Mouse (Mus musculus) thymus, postnatal 4 days (tissue): ENCODE results near the gene Atp1a4.
A peak's percentile ranks its signal among the peaks of the same experiment; 100 is the strongest.

Experiments used
- DNase-seq: peaks from one replicate; pipeline ENCODE4 v3.0.0; 2021

Gene Atp1a4

DNA sequence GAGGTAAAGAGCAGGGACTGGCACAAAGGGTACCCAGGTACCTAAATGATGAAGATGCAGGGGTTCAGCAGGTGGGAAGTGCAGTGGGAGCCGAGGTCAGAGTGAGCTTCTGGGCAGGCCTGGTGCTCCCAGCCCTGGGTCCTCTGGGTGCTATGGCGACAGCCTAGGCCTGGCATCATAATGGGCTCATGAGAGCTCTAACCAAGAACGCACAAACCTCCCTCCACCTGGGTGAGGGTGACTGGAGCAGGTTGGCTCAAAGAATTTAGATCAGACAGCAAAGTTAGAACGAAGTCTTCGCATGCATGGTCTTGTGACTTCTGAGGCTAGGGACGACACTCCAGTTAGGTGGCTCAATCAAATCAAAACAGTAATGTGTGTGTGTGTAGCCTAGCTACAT is at the start of gene Atp1a4:
Gene Atp1a4 (minus strand): TSS at position 101 of the 400 bp plus-strand sequence.
- DNase-seq = no peak

DNA sequence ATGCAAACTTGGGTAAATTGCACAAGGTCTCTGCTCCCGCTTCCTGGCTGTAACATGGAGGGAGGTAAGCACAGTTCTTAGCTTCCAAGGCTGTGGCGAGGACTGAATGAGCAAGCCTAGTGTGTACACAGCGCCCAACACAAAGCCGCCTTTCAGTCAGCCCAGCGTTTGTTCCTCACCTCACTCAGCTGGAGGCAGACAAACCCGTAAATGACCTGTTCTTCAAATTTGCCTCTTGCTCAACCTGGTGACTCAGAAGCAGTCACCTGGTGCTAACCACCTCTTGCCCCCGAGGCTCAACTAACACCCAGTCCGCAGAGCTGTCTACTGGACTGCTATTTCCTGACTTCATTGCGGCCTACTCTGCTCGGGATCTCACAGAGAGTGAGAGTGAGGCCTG is 49.7 kb upstream of the Atp1a4 start:
- no peak for DNase-seq

DNA sequence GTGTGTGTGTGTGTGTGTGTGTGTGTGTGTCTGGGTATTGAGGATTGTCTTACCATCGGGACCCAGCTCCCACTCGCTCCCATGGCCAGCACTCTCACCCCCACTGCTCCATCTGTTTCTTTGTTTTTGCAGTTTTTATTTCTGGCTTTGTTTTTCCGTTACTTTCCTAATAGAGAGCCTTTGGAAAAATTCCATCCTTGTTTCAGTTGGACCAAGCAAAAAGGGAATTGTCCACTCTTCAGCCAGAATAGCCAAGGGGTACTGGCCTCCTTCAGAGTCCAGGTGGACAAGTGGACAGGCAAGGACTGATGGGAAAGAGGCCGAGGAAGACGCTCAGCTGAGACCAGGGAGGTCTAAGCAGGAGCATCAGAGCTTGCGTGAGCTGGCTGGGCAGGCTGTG is 48.7 kb upstream of the Atp1a4 start:
- no peak for DNase-seq

DNA sequence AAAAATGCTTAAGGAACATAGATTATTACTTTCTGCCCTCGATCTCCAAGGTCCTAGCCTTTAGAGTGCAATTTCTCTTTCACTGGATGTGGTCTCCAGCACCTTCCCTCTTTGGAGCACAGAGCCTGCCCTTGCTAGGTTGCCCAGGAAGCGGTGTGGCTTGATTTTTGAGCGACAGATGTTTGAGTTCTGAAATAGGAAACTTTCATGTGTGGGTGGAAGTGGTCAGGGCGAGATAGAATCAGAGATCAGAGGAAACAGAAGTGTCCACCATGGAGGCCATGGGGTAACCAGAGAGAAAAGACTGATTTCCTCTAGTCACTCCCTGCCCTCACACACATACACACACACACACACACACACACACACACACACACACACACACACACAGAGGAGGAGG is 48.0 kb upstream of the Atp1a4 start:
- DNase-seq = no peak

DNA sequence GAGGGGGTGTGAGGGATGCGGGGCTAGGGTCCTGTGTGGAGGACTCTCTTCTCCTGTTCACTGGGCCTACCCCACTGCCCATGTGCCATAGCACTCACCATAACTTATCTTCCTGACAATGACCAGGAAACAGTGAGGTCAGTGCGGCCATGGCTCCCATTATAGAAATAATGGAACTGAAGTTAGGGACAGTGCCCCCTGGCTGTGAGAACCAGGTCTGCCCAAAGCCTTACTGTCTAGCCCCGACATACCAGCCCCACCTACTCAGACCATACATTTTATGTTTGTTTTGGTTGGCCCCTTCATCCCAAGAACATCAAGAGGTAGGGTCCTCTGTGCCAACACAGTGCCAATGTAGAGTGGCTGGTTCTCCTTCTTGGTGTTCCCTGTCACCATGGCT is 47.4 kb upstream of the Atp1a4 start:
- peak; percentile 48 for DNase-seq

DNA sequence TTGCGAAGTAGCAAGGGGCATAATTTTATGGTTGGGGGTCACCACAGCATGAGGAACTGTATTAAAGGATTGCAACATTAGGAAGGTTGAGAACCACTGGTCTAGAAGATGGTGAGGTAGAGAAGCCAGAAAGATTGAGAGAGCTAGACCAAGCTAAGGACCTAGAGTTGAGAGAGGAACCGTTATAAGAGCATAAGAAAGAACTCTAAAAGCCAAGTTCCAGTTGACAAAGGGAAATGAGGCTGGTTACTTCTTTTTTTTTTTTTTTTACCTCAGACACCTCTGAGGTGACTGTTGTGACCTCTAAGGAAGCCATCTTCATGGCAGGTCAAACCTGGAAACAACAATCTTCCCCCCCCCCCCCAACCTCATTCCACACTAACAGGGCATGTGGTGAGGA is 46.9 kb upstream of the Atp1a4 start:
- no peak for DNase-seq

DNA sequence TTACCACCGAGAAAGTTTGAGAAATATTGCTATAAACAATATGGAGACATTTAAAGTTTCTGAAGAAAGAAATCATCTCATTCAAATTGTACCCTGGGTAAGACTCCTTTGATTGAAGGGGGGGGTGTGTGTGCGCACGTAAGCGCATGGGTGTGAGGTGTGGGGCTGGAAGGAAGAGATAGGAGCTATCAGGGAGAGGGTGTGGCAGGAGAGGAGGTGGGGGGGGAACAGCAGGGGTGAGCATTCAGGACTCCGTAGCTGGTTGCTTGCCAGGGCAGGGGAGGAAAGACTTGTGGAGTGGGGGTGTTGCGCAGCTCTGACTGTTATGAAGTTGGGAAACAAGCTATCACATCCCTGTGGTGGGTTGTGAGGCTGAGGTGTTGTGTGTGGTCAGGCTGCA is 46.2 kb upstream of the Atp1a4 start:
- no peak for DNase-seq

DNA sequence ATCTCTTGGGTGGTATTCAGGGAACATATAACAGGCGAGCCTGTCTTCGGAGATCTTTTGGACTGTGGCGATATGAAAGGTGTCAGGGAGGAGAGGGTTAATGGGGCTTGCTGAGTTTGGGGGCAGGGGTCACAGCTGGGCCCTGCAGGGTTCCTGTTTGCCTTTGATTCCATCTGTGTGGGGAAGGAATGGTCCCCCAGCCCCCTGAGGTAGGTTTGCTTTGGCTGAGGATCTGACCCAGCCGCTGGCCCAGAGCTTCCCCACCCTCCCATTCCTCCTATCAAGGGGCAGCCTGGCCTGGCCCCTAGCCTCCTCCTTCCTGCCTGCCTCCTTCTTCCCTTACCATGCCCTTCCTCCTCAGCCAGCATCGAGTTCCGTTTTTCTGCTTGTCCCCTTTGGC is 44.6 kb upstream of the Atp1a4 start:
- DNase-seq = no peak

DNA sequence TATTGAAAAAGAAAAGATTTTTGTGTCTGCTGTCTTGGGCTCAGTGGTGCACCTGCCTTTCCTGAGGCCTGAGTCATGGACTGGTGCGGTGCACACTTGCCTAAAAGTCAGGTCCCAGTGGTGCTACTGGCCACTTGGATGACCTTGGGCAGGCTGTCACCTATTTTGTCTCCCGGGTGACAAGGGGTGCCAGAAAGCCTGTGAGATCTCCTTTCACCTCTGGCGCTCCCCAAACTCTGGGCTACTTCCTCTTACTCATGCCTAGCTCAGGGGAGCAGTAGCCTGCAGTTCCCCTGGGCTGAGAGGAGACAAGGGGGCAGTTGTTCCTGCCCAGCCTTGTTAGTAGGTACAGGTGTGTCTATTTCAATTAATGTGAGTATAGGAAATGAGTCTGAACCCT is 44.1 kb upstream of the Atp1a4 start:
- no peak for DNase-seq

DNA sequence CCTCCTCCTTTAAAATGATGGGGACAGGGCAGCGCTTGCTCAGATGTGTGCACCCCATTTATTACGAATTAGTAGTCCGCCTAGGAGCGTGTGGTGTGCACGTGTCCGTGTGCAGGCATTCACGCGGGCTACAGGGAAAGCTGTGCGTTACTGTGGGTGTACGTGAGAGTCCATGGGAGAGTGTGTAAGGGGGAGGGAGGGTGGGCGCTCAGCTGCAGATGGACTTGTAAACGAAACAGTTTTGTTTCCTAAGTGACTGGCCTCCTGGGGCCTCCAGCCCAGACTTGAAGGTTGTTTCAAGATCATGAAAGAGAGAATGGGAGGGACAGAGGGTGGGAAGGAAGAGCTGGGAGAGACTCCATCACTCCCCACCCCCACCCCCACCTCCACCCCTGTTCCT is 43.0 kb upstream of the Atp1a4 start:
- no peak for DNase-seq

DNA sequence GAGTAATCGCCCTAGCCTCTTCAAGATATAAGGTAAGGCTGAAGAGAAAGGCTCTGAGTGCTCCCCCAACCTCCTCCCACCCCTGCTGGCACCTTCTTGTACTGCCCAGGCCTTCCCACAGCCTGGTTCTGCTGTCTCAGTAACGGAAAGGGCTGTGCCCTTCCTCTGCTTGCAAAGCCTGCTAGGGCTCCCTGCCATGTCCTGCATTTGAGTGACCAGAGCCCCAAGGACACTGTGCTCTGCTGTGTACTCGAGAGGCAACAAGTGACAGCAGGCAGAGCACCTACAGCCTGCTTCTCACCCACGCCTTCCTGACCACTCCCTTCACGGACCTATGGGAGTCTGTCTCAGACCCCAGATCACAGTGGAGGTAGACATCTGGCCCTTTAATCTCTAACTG is 42.0 kb upstream of the Atp1a4 start:
- no peak for DNase-seq

DNA sequence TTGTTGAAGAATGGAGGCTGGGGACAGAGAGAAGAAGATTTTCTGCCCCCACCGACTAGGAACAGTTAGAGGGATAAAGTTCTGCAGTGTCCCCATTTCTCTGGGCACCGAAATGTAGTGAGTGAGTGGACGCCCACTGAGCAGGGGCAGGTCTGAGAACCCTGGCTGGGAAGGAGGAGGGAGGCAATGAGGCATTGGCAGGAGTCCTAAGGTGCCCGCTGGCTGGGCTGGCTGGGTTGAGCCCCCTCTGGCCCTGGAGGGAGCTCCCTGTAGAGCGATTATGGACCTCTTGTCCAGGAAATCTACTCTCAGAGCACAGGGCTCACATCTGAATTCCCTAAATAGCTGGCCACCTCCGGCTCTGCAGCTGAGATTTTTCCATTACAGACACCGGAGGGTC is 41.3 kb upstream of the Atp1a4 start:
- DNase-seq = no peak

DNA sequence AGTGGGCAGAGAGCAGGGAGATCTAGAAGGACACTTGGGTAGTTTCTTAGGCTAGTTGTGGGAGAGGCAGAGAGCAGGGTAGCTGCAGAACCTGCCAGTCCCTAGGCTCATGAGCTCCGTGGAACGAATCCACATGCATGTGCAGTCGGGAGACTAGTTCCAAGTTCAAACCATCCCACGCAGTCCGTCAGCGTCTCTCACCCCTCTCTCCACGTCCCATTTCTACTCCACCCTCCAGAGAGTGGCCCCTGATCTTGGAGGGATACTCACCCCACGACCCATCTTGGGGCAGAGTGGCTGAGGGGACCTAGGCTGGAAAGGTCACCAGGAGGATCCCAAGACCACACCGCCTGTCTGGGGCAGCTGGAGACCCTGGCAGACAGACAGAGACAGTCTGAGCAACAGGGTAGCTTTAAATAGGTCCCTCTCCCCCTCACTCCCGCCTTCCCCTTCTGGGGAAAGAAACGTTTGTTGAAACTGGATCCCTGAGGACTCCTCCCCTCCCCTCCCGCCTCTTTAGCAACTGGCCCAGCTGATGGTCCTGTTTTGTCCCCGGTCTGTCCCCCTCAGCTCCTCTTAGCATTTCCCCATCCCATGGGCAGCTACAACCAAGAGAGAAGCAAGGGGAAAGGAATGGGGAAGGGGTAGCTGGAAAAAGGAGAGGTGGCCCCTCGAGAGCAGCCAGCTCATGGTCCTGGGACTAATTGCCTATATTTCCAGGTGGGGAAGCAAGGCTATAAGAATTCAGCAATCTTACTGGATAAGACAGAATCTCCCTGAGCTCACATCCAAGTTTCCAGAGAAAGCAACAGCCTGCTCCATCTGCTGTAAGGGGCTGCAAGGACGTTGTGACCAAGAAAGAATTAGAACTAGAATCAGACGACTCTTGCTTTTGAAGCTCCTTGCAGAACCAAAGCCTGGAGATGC is 39.7 kb upstream of the Atp1a4 start, which contains the start of gene Atp1a2:
Gene Atp1a2 (minus strand): TSS at position 454 of the 927 bp plus-strand sequence.
- DNase-seq = no peak

DNA sequence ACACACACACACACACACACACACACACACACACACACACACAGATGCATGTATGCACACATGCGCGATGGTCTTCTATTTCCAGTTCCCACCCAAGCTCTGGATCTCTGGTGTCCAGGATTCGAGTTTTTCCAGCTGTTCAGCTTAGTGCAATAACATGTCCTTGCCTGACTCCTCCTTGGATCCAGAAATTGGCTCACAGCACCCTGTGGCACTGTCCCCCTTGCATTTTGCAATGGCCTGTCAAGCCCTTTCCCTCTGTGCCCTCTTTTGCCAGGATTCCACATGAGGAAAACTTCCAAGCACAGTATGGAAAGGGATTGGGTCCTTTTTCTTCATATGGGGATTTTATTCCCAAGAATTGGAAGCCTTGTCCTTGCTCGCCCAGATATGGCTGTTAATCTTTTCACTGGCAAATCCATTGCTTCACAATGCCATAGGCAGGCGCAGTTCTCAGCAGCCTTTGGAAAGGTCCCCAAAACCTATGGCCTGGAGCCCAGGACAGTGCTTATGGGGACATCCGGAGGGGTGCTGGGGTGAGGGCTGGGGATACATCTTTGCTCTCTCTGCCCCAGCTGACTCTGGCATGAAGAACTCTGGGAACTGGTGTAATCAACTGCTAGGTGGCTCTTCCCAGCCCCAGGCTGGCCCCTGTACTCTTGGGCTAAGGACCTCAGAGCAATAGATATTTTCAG is 38.7 kb upstream of the Atp1a4 start:
- no peak for DNase-seq

DNA sequence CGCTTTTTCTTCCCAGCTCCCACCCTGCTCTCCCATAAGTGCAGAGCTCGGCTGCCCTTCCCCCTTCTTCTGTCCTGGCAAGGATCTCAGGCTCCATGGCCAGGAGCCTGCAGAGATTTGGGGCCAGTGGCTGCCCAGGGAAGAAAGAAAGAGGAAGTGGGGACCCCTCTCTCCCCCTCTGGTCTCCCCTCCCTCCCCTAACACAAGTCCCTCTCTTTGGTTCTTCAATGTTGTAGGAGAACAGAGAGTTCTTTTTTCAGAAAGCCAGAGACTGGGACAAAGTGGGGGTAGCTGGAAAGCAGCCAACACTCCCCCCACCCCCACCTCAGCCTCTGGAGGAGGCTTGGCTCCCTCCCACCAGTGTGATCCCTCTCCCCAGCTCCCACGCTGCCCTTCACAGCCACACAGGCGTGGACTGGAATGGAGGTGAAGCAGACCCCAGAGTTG is 37.6 kb upstream of the Atp1a4 start:
- no peak for DNase-seq

DNA sequence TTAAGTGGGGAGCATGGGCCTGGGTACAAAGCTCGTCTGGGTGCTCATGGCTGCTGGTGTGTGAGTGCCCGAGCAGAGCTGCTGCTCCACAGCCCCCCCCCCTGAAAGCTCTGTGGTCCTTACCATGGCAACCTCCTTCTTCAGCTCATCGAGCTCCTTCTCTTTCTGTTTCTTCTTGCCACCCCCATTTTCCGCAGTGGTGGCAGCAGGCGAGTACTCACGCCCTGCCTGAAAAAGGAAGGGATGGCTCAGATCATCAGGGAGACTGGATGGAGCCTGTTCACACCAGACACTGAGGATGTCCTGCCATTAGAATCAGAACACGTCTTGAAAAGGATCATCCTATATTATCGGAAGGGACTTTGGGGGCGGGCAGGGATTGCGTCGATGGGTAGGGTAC is 35.2 kb upstream of the Atp1a4 start:
- no peak for DNase-seq

DNA sequence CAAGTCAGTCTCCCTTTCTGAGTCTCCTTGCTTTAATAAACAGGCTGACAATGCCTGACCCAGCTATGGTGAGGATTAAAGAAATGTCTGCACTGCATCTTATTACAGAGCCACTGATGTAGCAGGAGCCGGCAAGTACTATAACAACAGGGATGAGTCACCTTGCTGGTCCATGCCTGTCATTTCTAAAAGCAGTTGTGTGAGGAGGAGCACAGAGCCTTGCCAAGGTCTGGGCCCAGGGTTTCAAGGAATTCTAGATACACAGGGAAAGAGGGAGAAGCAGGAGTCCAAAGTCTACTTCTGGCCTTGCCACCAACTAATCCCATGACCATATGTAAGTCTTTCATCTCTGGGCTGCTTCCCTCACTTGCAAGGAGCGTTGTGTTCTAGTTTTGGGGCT is 34.7 kb upstream of the Atp1a4 start:
- no peak for DNase-seq

DNA sequence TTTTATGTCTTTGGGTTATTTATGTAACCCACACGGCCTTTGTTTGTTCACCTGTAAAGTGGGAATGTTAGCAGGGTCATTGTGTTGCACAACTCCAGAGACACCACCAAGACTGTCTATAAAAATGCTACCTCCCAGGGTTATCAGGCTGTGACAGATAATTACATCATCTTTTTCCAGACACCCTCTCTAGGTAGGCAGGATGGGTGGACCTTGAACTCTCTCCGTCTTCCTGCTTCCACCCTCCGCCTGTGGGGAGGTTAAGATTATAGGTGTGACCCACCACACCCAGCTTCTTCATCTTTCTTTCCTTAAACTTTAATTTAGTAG is 31.4 kb upstream of the Atp1a4 start:
- no peak for DNase-seq

DNA sequence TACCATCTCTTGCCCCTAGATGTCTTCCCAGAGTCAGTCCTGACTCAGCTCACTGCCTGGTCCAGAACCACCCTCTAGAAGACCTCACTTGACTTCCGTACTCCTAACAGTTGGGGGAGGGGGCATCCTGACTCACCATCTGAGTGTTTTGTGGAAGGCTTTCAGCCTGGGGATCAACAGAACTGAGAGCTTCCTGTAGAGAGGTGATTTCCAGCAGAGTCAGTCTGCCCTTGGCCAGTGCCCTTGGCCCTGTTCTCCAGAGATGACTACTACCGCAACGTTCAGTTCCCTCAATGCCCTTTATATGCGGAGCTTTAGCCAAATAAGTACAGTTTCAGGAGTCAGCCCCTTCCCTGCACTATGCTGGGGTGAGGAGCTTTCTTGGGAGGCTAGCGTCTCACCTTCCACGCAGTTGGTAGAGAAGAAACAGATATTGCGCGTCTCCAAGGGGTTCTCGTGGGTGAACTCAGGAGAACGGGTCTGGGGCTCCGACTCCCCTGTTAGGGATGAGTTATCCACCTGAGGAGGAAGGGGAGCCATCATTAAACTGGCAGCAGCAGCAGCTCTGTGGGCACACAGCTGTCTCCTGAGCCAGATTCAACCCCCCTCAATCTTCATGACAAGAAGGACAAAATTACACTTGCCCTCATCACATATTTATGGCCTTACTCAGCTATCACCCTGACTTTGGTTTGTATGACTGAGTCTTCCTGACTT is 30.8 kb upstream of the Atp1a4 start:
- DNase-seq = no peak

DNA sequence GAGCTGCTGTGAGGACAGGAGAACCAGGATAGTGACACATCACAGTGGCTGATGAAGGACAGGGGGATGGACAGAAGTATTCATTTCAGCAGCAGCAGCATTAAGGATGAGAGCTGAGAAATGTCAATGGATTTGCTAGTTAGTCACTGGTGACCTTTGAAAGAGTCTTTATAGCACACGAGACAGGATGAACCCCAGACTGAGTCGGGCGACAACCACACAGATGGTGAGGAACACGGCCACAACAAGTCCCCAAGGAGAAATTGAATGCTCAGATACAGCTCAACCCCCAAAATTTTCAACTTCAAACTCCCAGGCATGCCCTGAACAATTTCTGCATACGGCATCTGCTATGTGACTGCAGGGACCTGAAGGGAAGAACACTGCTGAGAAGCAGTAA is 28.5 kb upstream of the Atp1a4 start:
- DNase-seq = no peak

DNA sequence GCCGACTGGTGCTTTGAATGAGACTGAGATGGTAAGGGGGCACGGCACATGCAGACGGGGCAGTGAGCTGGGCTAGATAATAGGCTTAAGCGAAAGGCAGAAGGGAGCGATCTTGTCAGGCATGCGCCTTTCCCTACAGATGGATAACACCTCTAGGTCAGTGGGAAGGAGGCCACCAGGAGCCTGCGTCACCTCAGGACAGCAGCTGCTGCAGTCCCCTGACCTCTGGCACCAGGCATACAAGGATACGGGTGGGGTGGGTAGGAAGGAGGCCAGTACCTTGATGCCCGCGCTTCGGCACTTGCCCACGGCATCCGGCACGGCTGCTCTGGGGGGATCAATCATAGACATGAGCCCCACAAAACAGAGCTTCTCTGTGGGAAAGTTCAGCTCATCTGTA is 26.0 kb upstream of the Atp1a4 start:
- DNase-seq = no peak

DNA sequence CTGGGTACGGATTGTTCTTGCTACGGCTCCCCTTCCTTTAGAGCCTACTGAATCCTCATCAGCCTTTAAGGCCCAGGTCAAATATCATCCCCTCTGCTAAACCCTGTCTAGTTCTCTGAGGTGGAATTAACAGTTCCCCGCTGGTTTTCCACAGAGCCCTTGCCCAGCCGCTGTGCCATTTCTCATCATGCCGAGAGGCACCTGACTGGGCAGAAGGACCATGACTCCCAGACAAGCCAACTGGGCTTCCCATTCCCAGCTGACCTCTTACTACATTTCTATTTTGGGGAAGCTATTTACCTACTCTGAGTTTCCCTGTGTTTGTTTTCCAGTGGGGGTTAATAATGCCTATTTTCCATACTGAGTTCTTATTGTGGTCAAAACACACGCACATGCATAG is 24.9 kb upstream of the Atp1a4 start:
- no peak for DNase-seq

DNA sequence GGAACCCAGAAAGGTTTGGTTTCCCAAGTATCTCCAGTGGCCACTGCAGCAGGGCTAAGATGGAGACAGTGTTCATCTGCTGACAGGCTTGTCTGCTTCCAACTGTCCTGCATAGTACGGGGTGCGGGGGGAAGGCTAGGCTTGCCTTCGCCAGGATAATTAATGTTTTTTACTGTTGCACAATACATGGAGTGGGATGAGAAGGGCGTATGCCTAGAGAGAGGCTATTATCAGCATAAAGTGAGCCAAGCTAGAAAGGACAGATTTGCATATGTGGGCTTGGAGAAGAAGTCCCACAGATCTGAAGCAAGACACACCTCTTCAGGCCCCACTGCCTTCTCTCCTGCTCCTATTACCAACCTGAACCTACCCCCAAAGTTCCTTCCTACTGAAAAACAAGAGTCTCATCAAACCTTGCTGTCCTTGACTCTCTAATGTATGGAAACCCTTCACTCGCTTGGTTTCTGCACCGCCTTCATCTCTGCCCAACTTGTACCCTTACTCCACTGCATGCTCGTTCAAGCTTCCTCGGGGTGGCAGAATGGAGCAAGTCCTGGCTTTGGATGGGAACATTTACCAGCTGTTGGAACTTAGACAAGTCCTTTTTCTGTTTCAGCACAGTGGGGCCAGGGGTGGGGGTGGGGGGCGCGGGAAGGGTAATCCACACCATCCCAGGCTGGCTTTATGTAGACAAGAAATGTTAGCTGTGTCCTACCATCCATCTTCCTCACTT is 23.5 kb upstream of the Atp1a4 start:
- DNase-seq = no peak
